In genomic region chr11:90240652-90241330, GRCm38 (mm10) we compare ENCODE assay signal across 11 mouse cellular contexts. TPM values are rescaled to one million over a fixed set of nuclear protein-coding genes. Genes with fewer than 3 reads are reported as not detected.
DNase-seq lines count a peak whose midpoint lies in the region; ATAC-seq and TF ChIP-seq lines count a peak whose summit lies in the region.
"Had no signal": no experiment of that assay in that cellular context is flagged by ENCODE, and none has a peak within 500 bp of the region (broad histone marks: within the 10 kb centered on the region; RNA-seq: fewer than 3 reads in every experiment).

No protein-coding gene starts in this region.

- H3K9me3 ChIP-seq in embryonic facial prominence, embryonic 14.5 days (ENCODE audit: control insufficient read depth, low read length): no peaks in the 10 kb centered on the region
- no peaks in the 10 kb centered on the region for H3K9me3 ChIP-seq in embryonic facial prominence, embryonic 10.5 days
- H3K9me3 ChIP-seq in lung, postnatal 0 days (ENCODE audit: low read length): no peaks in the 10 kb centered on the region
- H3K9me3 ChIP-seq in forebrain, embryonic 10.5 days: no peaks in the 10 kb centered on the region
- H3K9me3 ChIP-seq: hindbrain, embryonic 15.5 days had no signal

- DNase-seq in embryonic facial prominence, embryonic 14.5 days (ENCODE audit: low spot score): peak; percentile 26
- DNase-seq in embryonic facial prominence, embryonic 10.5 days (ENCODE audit: low spot score): no peak
- peak; percentile 73 for DNase-seq in 3T3-L1 (ENCODE audit: low read depth, low spot score)
- DNase-seq in lung, postnatal 0 days (ENCODE audit: low spot score): peak; percentile 88
- no peak for DNase-seq in forebrain, embryonic 10.5 days (ENCODE audit: extremely low spot score, low spot score)
- DNase-seq in left cerebral cortex, postnatal 4 days: no peak
- no peak for DNase-seq in frontal cortex, adult 2 months (ENCODE audit: extremely low spot score in 1 of 2, low spot score in 1 of 2)
- DNase-seq: B cell, adult 2 months; cerebellum, adult 9-11 months had no signal

- H3K27ac ChIP-seq in embryonic facial prominence, embryonic 14.5 days (replicated peaks; ENCODE audit: low read depth, low read length): no peak overlapping the region
- no peak overlapping the region for H3K27ac ChIP-seq in embryonic facial prominence, embryonic 10.5 days (replicated peaks)
- peak overlapping the region; percentile 56 for H3K27ac ChIP-seq in bone marrow macrophage, adult 2 months (ENCODE audit: insufficient read depth, low read depth, low read length)
- peak overlapping the region; percentile 1; the same call in 1 of the 2 replicates for H3K27ac ChIP-seq in lung, postnatal 0 days (ENCODE audit: low read length)
- no peak overlapping the region for H3K27ac ChIP-seq in forebrain, embryonic 10.5 days
- H3K27ac ChIP-seq: hindbrain, embryonic 15.5 days had no signal

- H3K4me2 ChIP-seq in embryonic facial prominence, embryonic 14.5 days (ENCODE audit: low read depth, low read length): no peak overlapping the region
- H3K4me2 ChIP-seq in lung, postnatal 0 days (replicated peaks; ENCODE audit: low read depth, low read length): no peak overlapping the region
- H3K4me2 ChIP-seq: hindbrain, embryonic 15.5 days had no signal

- intact Hi-C loops in left cerebral cortex, postnatal 4 days (cut with DNase I): no loop called here

- no peak overlapping the region for H3K4me3 ChIP-seq in embryonic facial prominence, embryonic 14.5 days (ENCODE audit: low read depth, low read length)
- no peak overlapping the region for H3K4me3 ChIP-seq in embryonic facial prominence, embryonic 10.5 days
- no peak overlapping the region for H3K4me3 ChIP-seq in bone marrow macrophage, adult 2 months (ENCODE audit: insufficient read depth, low read length)
- H3K4me3 ChIP-seq in lung, postnatal 0 days (ENCODE audit: low read depth, low read length): no peak overlapping the region
- H3K4me3 ChIP-seq in forebrain, embryonic 10.5 days: no peak overlapping the region
- H3K4me3 ChIP-seq: hindbrain, embryonic 15.5 days had no signal

- no peaks in the 10 kb centered on the region for H3K27me3 ChIP-seq in embryonic facial prominence, embryonic 14.5 days (replicated peaks; ENCODE audit: control insufficient read depth, insufficient read depth, low read length)
- H3K27me3 ChIP-seq in embryonic facial prominence, embryonic 10.5 days (replicated peaks; ENCODE audit: low read depth, poor library complexity, severe bottlenecking): no peaks in the 10 kb centered on the region
- H3K27me3 ChIP-seq in lung, postnatal 0 days (replicated peaks; ENCODE audit: insufficient read depth, low read length): no peaks in the 10 kb centered on the region
- no peaks in the 10 kb centered on the region for H3K27me3 ChIP-seq in forebrain, embryonic 10.5 days (ENCODE audit: poor library complexity, severe bottlenecking)
- H3K27me3 ChIP-seq: hindbrain, embryonic 15.5 days had no signal

- H3K36me3 ChIP-seq in embryonic facial prominence, embryonic 14.5 days (ENCODE audit: control insufficient read depth, insufficient read depth, low read length): no peaks in the 10 kb centered on the region
- H3K36me3 ChIP-seq in embryonic facial prominence, embryonic 10.5 days (replicated peaks): no peaks in the 10 kb centered on the region
- H3K36me3 ChIP-seq in lung, postnatal 0 days (ENCODE audit: insufficient read depth, low read length): no peaks in the 10 kb centered on the region
- H3K36me3 ChIP-seq in forebrain, embryonic 10.5 days (replicated peaks): no peaks in the 10 kb centered on the region
- H3K36me3 ChIP-seq: hindbrain, embryonic 15.5 days had no signal

- no peak overlapping the region for H3K9ac ChIP-seq in embryonic facial prominence, embryonic 14.5 days (ENCODE audit: low read depth, low read length)
- no peak overlapping the region for H3K9ac ChIP-seq in lung, postnatal 0 days (replicated peaks; ENCODE audit: low read depth)
- H3K9ac ChIP-seq: hindbrain, embryonic 15.5 days had no signal

- no peak for TF ChIP-seq POLR2A in bone marrow macrophage, adult 2 months (IDR thresholded peaks at IDR 0.05; ENCODE audit: borderline replicate concordance, low read depth, low read length)

- WGBS in embryonic facial prominence, embryonic 14.5 days: 21% methylated on average over 6 of the region's 6 CpGs
- 28% methylated on average over 6 of the region's 6 CpGs for WGBS in embryonic facial prominence, embryonic 10.5 days
- WGBS in lung, postnatal 0 days: 25% methylated on average over 6 of the region's 6 CpGs
- 31% methylated on average over 6 of the region's 6 CpGs for WGBS in forebrain, embryonic 10.5 days

- TF ChIP-seq CTCF in bone marrow macrophage, adult 2 months (IDR thresholded peaks at IDR 0.05; ENCODE audit: low read depth, low read length): no peak
- no peak for TF ChIP-seq CTCF in lung, postnatal 0 days (IDR thresholded peaks at IDR 0.05)

- peak; percentile 75 for TF ChIP-seq EP300 in lung, postnatal 0 days (IDR thresholded peaks at IDR 0.05)

- H3K4me1 ChIP-seq in embryonic facial prominence, embryonic 14.5 days (ENCODE audit: control insufficient read depth, insufficient read depth, low read length): no peaks in the 10 kb centered on the region
- H3K4me1 ChIP-seq in embryonic facial prominence, embryonic 10.5 days: peaks cover 7% of the 10 kb centered on the region
- peaks cover 42% of the 10 kb centered on the region for H3K4me1 ChIP-seq in bone marrow macrophage, adult 2 months (ENCODE audit: control insufficient read depth, insufficient read depth, low read length)
- no peaks in the 10 kb centered on the region for H3K4me1 ChIP-seq in lung, postnatal 0 days (ENCODE audit: insufficient read depth, low read depth, low read length)
- H3K4me1 ChIP-seq in forebrain, embryonic 10.5 days: peaks cover 19% of the 10 kb centered on the region
- H3K4me1 ChIP-seq: hindbrain, embryonic 15.5 days had no signal

- ATAC-seq in embryonic facial prominence, embryonic 14.5 days (ENCODE audit: low read depth): no peak
- peak; percentile 83 for ATAC-seq in lung, postnatal 0 days

RNA-seq across cellular contexts. Expression of gene Mmd, which starts 8.5 kb away (rescaled TPM):
- polyA plus RNA-seq in embryonic facial prominence, embryonic 14.5 days (2014; fragmentation: Nextera tagmentation; extraction: Ambion mirVana): 26.5 and 27.1 TPM in 2 replicates
- 44.6 and 45.1 TPM in 2 replicates for polyA plus RNA-seq in embryonic facial prominence, embryonic 10.5 days (2016; fragmentation: Nextera tagmentation; extraction: Ambion mirVana)
- polyA plus RNA-seq in bone marrow macrophage, adult 2 months (2012; ENCODE audit: insufficient read depth, insufficient read length, missing spikeins): 49.3 and 50.0 TPM in 2 replicates
- polyA plus RNA-seq in lung, postnatal 0 days (2015; fragmentation: Nextera tagmentation; extraction: Ambion mirVana): 32.5 and 35.8 TPM in 2 replicates
- polyA plus RNA-seq in forebrain, embryonic 10.5 days (2016; fragmentation: Nextera tagmentation; extraction: Ambion mirVana): 40.3 and 41.2 TPM in 2 replicates
- 100 to 1,000 TPM; 189 to 209 TPM for total RNA-seq in left cerebral cortex, postnatal 4 days (2021)
- polyA plus RNA-seq in frontal cortex, adult 2 months (2012; rRNA removed): 141 and 148 TPM in 2 replicates

RNA-seq across cellular contexts. Expression of gene Gm45716, which starts 53.3 kb away (rescaled TPM):
- 9.8 and 11.5 TPM in 2 replicates for polyA plus RNA-seq in embryonic facial prominence, embryonic 14.5 days (2014; fragmentation: Nextera tagmentation; extraction: Ambion mirVana)
- 14.4 and 14.6 TPM in 2 replicates for polyA plus RNA-seq in embryonic facial prominence, embryonic 10.5 days (2016; fragmentation: Nextera tagmentation; extraction: Ambion mirVana)
- 2.5 and 3.2 TPM in 2 replicates for polyA plus RNA-seq in bone marrow macrophage, adult 2 months (2012; ENCODE audit: insufficient read depth, insufficient read length, missing spikeins)
- polyA plus RNA-seq in lung, postnatal 0 days (2015; fragmentation: Nextera tagmentation; extraction: Ambion mirVana): 11.8 and 11.9 TPM in 2 replicates
- polyA plus RNA-seq in forebrain, embryonic 10.5 days (2016; fragmentation: Nextera tagmentation; extraction: Ambion mirVana): 14.7 and 16.9 TPM in 2 replicates
- total RNA-seq in left cerebral cortex, postnatal 4 days (2021): 1 to 10 TPM; 7.4 to 8.3 TPM
- polyA plus RNA-seq in frontal cortex, adult 2 months (2012; rRNA removed): 9.4 and 10.3 TPM in 2 replicates

Comparison
In these comparisons a context has a peak if more than half of its experiments do, and no peak if none do; other contexts are left out.
1. DNase-seq: peak in embryonic facial prominence, embryonic 14.5 days (single experiment), 3T3-L1 (single experiment) and lung, postnatal 0 days (single experiment); none in embryonic facial prominence, embryonic 10.5 days (single experiment), forebrain, embryonic 10.5 days (single experiment), left cerebral cortex, postnatal 4 days (single experiment) and frontal cortex, adult 2 months (0 of 2).
2. H3K27ac ChIP-seq: peak in bone marrow macrophage, adult 2 months (single experiment) and lung, postnatal 0 days (single experiment); none in embryonic facial prominence, embryonic 14.5 days (single experiment), embryonic facial prominence, embryonic 10.5 days (single experiment) and forebrain, embryonic 10.5 days (single experiment).